Mouse (Mus musculus) olfactory bulb, adult 2 months (tissue): ENCODE results near the gene Plppr3.

Source experiments
- CTCF ChIP-seq: fragments of 200-500 bp; IDR thresholded peaks from 2 replicates; pipeline ENCODE4 v1.5.1; 2012; ENCODE audit warnings: low read depth, mild to moderate bottlenecking, low read length, moderate library complexity; ENCODE audit not compliant: insufficient read depth
- POLR2A ChIP-seq: fragments of 200-500 bp; IDR thresholded peaks from 2 replicates; pipeline ENCODE4 v1.6.1; 2012; ENCODE audit warnings: mild to moderate bottlenecking, low read depth, low read length, moderate library complexity; ENCODE audit not compliant: insufficient read depth

DNA sequence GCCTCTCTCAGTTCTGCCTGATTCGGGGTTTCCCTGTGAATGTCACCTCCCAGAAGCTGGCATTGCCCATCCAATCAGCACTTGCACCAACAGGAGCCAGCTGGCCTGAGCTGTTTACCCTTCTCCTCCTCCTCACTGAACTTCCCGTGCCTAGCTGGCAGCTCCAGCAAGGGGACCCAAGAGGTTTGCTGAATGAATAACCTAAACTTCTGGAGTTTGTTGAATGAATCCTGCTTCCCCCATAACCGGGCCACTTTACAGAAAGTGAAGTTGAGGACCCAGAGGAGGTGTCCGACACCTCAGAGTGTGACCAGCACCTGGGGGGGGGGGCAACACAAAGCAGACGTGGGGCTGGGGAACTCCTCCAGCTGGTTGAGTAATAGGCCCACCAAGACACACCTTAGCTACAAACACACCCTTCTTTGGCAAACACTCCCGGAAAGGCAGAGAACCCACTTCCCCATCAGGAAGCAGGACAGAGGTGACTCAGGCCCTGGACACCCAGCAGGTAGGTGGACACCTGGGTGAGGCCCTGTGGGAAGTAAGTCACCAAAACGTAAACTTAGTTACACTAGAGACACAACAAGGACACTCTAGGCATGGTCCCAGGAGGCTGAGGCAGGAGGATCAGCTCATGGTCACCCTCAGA is 40.6 kb upstream of the Plppr3 start:
- TF ChIP-seq CTCF (no peak), POLR2A (no peak)
